Mouse (Mus musculus) cortical plate, adult 2 months (tissue): Measurements from ENCODE around the gene Rgs6.

ENCODE experiments used
- CTCF ChIP-seq: fragments of 200-500 bp; IDR thresholded peaks from 2 replicates; pipeline ENCODE4 v1.5.1; 2011; ENCODE audit warnings: mild to moderate bottlenecking, control low read depth, low read length; ENCODE audit not compliant: insufficient read depth; ENCODE audit errors: extremely low read depth
- POLR2A ChIP-seq: fragments of 200-500 bp; IDR thresholded peaks from 2 replicates; pipeline ENCODE4 v1.6.1; 2011; ENCODE audit warnings: mild to moderate bottlenecking, low read length, control low read depth; ENCODE audit not compliant: insufficient read depth; ENCODE audit errors: extremely low read depth

GRCm38 (mm10) chr12:83000033-83000570 lies 412.0 kb downstream of the Rgs6 start:
- TF ChIP-seq CTCF, result no peak
- no peak for TF ChIP-seq POLR2A
